Mouse (Mus musculus): Measurements from ENCODE around the gene BC051019. TPM values are rescaled to one million over a fixed set of nuclear protein-coding genes. Genes with fewer than 3 reads are reported as not detected.

BC051019 gene
- polyA plus RNA-seq, 1 experiment from 2014 or later = 0.70 TPM

GRCm38 (mm10) chr7:109700213-109700612 is 23.4 kb downstream of the BC051019 start:
- no peak overlapping the region for H3K9ac ChIP-seq
- H3K4me2 ChIP-seq (replicated peaks) = no peak overlapping the region
- H3K9me3 ChIP-seq (ENCODE audit: control insufficient read depth, low read length) = no peaks in the 10 kb centered on the region
- DNase-seq (ENCODE audit: low spot score) = no peak
- H3K36me3 ChIP-seq (replicated peaks; ENCODE audit: control insufficient read depth, insufficient read depth) = no peaks in the 10 kb centered on the region
- ATAC-seq (ENCODE audit: low FRiP score) = no peak
- no peaks in the 10 kb centered on the region for H3K27me3 ChIP-seq (ENCODE audit: control insufficient read depth, insufficient read depth, low read length)
- H3K4me3 ChIP-seq (replicated peaks; ENCODE audit: low read length) = no peak overlapping the region
- no peaks in the 10 kb centered on the region; the same call in 1 of the 2 replicates for H3K4me1 ChIP-seq (replicated peaks; ENCODE audit: control insufficient read depth, insufficient read depth, low read length)
- H3K27ac ChIP-seq = no peak overlapping the region

GRCm38 (mm10) chr7:109695339-109695726 is 28.3 kb downstream of the BC051019 start:
- no peaks in the 10 kb centered on the region for H3K4me1 ChIP-seq (replicated peaks; ENCODE audit: control insufficient read depth, insufficient read depth, low read length)
- no peak overlapping the region for H3K9ac ChIP-seq
- DNase-seq (ENCODE audit: low spot score) = no peak
- no peaks in the 10 kb centered on the region for H3K36me3 ChIP-seq (replicated peaks; ENCODE audit: control insufficient read depth, insufficient read depth)
- H3K27me3 ChIP-seq (ENCODE audit: control insufficient read depth, insufficient read depth, low read length) = no peaks in the 10 kb centered on the region
- 91% methylated on average over 10 of the region's 10 CpGs for WGBS
- H3K4me2 ChIP-seq (replicated peaks) = no peak overlapping the region
- no peak overlapping the region for H3K4me3 ChIP-seq (replicated peaks; ENCODE audit: low read length)
- H3K27ac ChIP-seq = no peak overlapping the region
- ATAC-seq (ENCODE audit: low FRiP score) = no peak
- H3K9me3 ChIP-seq (ENCODE audit: control insufficient read depth, low read length) = no peaks in the 10 kb centered on the region

GRCm38 (mm10) chr7:109694576-109695338 is 28.9 kb downstream of the BC051019 start:
- no peak overlapping the region for H3K4me2 ChIP-seq (replicated peaks)
- H3K36me3 ChIP-seq (replicated peaks; ENCODE audit: control insufficient read depth, insufficient read depth) = no peaks in the 10 kb centered on the region
- H3K9me3 ChIP-seq (ENCODE audit: control insufficient read depth, low read length) = no peaks in the 10 kb centered on the region
- H3K4me1 ChIP-seq (replicated peaks; ENCODE audit: control insufficient read depth, insufficient read depth, low read length) = no peaks in the 10 kb centered on the region
- H3K27ac ChIP-seq = no peak overlapping the region
- ATAC-seq (ENCODE audit: low FRiP score) (no peak), DNase-seq (ENCODE audit: low spot score) (no peak)
- H3K9ac ChIP-seq = no peak overlapping the region
- no peak overlapping the region for H3K4me3 ChIP-seq (replicated peaks; ENCODE audit: low read length)
- 79% methylated on average over 13 of the region's 13 CpGs for WGBS
- no peaks in the 10 kb centered on the region for H3K27me3 ChIP-seq (ENCODE audit: control insufficient read depth, insufficient read depth, low read length)

- ATAC-seq (ENCODE audit: low FRiP score) = no peak
- DNase-seq (ENCODE audit: low spot score) = no peak
- 86% methylated on average over 5 of the region's 5 CpGs for WGBS
- Histone ChIP-seq H3K4me2 (replicated peaks) (no peak overlapping the region), H3K27me3 (ENCODE audit: control insufficient read depth, insufficient read depth, low read length) (no peaks in the 10 kb centered on the region), H3K4me1 (replicated peaks; ENCODE audit: control insufficient read depth, insufficient read depth, low read length) (no peaks in the 10 kb centered on the region), H3K9ac (no peak overlapping the region), H3K36me3 (replicated peaks; ENCODE audit: control insufficient read depth, insufficient read depth) (no peaks in the 10 kb centered on the region), H3K4me3 (replicated peaks; ENCODE audit: low read length) (no peak overlapping the region), H3K9me3 (ENCODE audit: control insufficient read depth, low read length) (no peaks in the 10 kb centered on the region), H3K27ac (no peak overlapping the region)
Measured at GRCm38 (mm10) chr7:109690961-109691360, 32.7 kb downstream of the BC051019 start.

GRCm38 (mm10) chr7:109690101-109690500 is 33.5 kb downstream of the BC051019 start:
- 88% methylated on average over 3 of the region's 3 CpGs for WGBS
- Histone ChIP-seq H3K36me3 (replicated peaks; ENCODE audit: control insufficient read depth, insufficient read depth) (no peaks in the 10 kb centered on the region), H3K4me1 (replicated peaks; ENCODE audit: control insufficient read depth, insufficient read depth, low read length) (no peaks in the 10 kb centered on the region), H3K4me2 (replicated peaks) (no peak overlapping the region), H3K9me3 (ENCODE audit: control insufficient read depth, low read length) (no peaks in the 10 kb centered on the region), H3K9ac (no peak overlapping the region), H3K27ac (no peak overlapping the region), H3K4me3 (replicated peaks; ENCODE audit: low read length) (no peak overlapping the region), H3K27me3 (ENCODE audit: control insufficient read depth, insufficient read depth, low read length) (no peaks in the 10 kb centered on the region)
- DNase-seq (ENCODE audit: low spot score) (no peak), ATAC-seq (ENCODE audit: low FRiP score) (no peak)

GRCm38 (mm10) chr7:109686585-109687128 is 37.0 kb downstream of the BC051019 start:
- ATAC-seq (ENCODE audit: low FRiP score) (no peak), DNase-seq (ENCODE audit: low spot score) (no peak)
- no peaks in the 10 kb centered on the region for H3K27me3 ChIP-seq (ENCODE audit: control insufficient read depth, insufficient read depth, low read length)
- H3K36me3 ChIP-seq (replicated peaks; ENCODE audit: control insufficient read depth, insufficient read depth) = no peaks in the 10 kb centered on the region
- H3K4me2 ChIP-seq (replicated peaks) = no peak overlapping the region
- H3K4me3 ChIP-seq (replicated peaks; ENCODE audit: low read length) = no peak overlapping the region
- H3K4me1 ChIP-seq (replicated peaks; ENCODE audit: control insufficient read depth, insufficient read depth, low read length) = no peaks in the 10 kb centered on the region
- 53% methylated on average over 9 of the region's 9 CpGs for WGBS
- H3K9me3 ChIP-seq (ENCODE audit: control insufficient read depth, low read length) = no peaks in the 10 kb centered on the region
- H3K9ac ChIP-seq = no peak overlapping the region
- no peak overlapping the region for H3K27ac ChIP-seq

- DNase-seq (ENCODE audit: low spot score) = no peak
- Histone ChIP-seq H3K9ac (no peak overlapping the region), H3K4me2 (replicated peaks) (no peak overlapping the region), H3K36me3 (replicated peaks; ENCODE audit: control insufficient read depth, insufficient read depth) (no peaks in the 10 kb centered on the region), H3K4me1 (replicated peaks; ENCODE audit: control insufficient read depth, insufficient read depth, low read length) (no peaks in the 10 kb centered on the region), H3K4me3 (replicated peaks; ENCODE audit: low read length) (no peak overlapping the region), H3K9me3 (ENCODE audit: control insufficient read depth, low read length) (no peaks in the 10 kb centered on the region), H3K27me3 (ENCODE audit: control insufficient read depth, insufficient read depth, low read length) (no peaks in the 10 kb centered on the region), H3K27ac (no peak overlapping the region)
- ATAC-seq (ENCODE audit: low FRiP score) = no peak
- whole genome bisulfite sequencing = 97% methylated on average over 1 of the region's 1 CpGs
Measured at GRCm38 (mm10) chr7:109680879-109681278, 42.8 kb downstream of the BC051019 start.

GRCm38 (mm10) chr7:109680284-109680683 is 43.4 kb downstream of the BC051019 start:
- DNase-seq (ENCODE audit: low spot score) (no peak), ATAC-seq (ENCODE audit: low FRiP score) (no peak)
- 93% methylated on average over 2 of the region's 2 CpGs for WGBS
- Histone ChIP-seq H3K9me3 (ENCODE audit: control insufficient read depth, low read length) (no peaks in the 10 kb centered on the region), H3K36me3 (replicated peaks; ENCODE audit: control insufficient read depth, insufficient read depth) (no peaks in the 10 kb centered on the region), H3K9ac (no peak overlapping the region), H3K27ac (no peak overlapping the region), H3K4me3 (replicated peaks; ENCODE audit: low read length) (no peak overlapping the region), H3K4me2 (replicated peaks) (no peak overlapping the region), H3K27me3 (ENCODE audit: control insufficient read depth, insufficient read depth, low read length) (no peaks in the 10 kb centered on the region), H3K4me1 (replicated peaks; ENCODE audit: control insufficient read depth, insufficient read depth, low read length) (no peaks in the 10 kb centered on the region)

- DNase-seq (ENCODE audit: low spot score) (no peak), ATAC-seq (ENCODE audit: low FRiP score) (no peak)
- H3K4me2 ChIP-seq (replicated peaks) = no peak overlapping the region
- H3K27ac ChIP-seq = no peak overlapping the region
- H3K9ac ChIP-seq = no peak overlapping the region
- H3K36me3 ChIP-seq (replicated peaks; ENCODE audit: control insufficient read depth, insufficient read depth) = no peaks in the 10 kb centered on the region
- no peaks in the 10 kb centered on the region for H3K9me3 ChIP-seq (ENCODE audit: control insufficient read depth, low read length)
- H3K4me3 ChIP-seq (replicated peaks; ENCODE audit: low read length) = no peak overlapping the region
- WGBS = 77% methylated on average over 4 of the region's 4 CpGs
- H3K4me1 ChIP-seq (replicated peaks; ENCODE audit: control insufficient read depth, insufficient read depth, low read length) = no peaks in the 10 kb centered on the region; the same call in 1 of the 2 replicates
- H3K27me3 ChIP-seq (ENCODE audit: control insufficient read depth, insufficient read depth, low read length) = no peaks in the 10 kb centered on the region
Measured at GRCm38 (mm10) chr7:109674944-109675628, 48.6 kb downstream of the BC051019 start.

All from hindbrain, embryonic 14.5 days (tissue).